Mouse (Mus musculus): Measurements from ENCODE around the gene Ces1e.
"Not testable (repeated sequence)": the region's sequence is repeated elsewhere in the genome, so short reads cannot be mapped to it uniquely, and the experiment has no call there.

Gene Ces1e

DNA sequence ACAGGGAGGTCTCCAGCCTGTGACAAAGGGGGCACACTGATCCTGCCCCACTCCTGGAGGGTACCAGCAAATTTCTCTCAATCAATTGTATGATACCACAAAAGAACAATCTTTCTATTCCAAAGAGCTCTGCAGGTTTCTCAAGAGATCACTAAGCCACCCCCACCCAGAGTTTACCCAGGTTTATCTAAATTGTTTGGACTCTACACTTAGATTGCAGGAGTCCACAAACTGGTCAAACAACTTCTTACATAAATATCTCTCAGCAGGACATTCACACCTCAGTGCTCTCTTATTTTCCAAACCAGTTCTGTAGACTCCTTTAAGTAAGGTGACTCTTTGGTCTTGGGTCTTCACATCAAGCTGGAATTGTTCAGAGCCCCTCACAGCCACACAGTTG, at the start of gene Ces1e:
Gene Ces1e, minus strand, starts transcription at position 174 of the 400 bp plus-strand sequence.
- in situ Hi-C loops (cut with MboI) = no loop called here

DNA sequence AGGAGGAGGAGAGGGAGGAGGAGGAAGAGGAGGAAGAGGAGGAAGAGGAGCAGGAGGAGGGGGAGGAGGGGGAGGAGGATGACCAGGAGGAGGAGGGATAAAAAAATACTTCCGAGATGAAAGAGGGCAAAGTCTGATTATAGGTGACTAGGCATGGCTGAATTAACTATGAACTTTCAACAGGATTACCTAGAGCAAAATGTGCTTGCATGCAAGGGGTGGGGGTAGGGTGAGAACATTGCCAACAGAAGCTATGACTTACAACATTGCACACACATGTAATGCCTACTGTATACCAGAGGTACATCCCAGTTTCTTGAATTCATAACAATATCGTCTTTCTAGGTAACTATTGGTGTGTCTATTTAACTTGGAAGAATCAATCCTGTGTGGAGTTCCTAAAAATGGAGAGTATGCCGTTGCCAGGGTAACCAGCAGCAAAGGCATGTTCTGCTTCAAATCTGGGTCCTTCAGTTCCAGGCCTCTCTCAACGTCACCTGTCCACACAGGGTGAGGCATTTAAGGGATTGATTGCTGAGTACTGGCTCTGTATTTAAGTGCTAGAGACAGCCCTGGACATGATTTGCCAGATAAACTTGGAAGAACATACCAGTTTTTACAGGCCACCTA, 48.9 kb upstream of the Ces1e start:
- in situ Hi-C loops (cut with MboI) = no loop called here

DNA sequence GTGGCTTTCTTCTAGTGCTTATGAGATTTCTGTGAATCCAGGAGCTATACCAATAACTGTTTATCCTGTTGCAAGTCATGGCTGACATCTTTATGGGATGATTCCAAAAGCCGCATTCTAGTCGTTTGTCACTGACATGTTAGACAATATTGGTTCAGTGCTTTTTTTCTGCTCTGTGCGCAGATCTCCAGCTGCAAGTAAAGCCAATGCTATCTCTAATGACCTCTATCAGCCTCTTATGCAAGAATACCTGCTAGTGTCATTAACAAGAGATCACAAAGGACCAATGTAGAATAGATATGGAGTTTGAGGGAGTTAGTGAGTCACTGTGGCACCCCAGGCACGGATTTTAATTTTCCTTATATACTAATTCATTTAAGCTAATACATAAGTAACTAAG, 45.2 kb upstream of the Ces1e start:
- in situ Hi-C loops (cut with MboI) = no loop called here

DNA sequence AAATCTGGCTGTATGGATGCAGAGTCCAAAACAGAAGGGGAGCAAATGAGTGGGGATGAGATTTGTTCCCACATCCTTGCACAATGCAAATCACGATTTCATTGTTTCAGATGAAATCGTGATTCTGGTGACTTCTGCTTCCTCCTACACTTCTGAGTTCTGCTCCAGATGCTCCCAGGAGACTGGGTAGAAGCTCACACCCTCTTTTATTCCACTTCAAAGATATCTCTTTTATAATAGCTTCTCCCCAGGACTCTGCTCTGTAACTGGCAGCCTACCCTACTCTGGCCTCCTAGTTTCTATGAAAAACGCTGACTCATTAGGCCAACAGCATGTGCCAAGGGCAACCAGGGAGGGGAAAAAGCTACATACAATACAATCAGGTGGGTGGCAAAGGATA, 43.9 kb upstream of the Ces1e start:
- in situ Hi-C loops (cut with MboI) = no loop called here

DNA sequence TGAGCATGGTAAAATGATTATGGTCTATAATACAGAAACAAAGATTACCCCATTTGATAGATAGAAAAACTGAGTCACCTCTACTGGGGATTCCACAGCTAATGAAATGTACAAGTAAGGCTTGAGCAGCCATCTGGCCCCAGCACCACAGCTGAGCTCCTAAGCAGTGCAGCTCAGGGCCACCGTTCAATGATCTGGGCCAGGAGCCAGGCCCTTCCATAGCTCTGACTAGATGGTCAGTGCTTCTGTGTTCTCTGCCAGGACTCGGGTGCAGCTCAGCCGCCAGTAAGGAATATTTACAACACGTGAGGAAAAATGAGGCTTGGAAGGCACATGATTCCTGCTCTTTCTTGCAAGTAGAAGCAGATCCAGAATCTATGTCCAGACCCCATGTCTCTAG, 43.3 kb upstream of the Ces1e start:
- in situ Hi-C loops (cut with MboI) = no loop called here

DNA sequence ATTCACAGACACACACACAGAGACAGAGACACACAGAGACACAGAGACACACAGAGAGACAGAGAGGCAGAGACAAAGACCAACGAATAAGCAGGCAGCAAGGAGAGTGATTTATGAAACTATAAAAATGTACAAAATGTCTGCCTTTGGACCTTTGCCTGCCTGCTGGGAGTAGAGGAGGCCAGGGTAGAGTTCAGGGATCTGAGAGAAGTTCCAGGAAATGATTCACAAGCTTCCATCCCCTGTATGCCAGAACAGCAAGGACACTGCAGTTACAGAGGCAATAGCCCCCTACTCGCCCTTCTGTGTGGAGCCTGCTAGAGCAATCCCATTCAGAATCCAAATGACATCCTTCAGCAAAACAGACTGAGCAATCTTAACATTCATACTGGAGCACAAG, 32.0 kb upstream of the Ces1e start:
- in situ Hi-C loops (cut with MboI) = no loop called here

DNA sequence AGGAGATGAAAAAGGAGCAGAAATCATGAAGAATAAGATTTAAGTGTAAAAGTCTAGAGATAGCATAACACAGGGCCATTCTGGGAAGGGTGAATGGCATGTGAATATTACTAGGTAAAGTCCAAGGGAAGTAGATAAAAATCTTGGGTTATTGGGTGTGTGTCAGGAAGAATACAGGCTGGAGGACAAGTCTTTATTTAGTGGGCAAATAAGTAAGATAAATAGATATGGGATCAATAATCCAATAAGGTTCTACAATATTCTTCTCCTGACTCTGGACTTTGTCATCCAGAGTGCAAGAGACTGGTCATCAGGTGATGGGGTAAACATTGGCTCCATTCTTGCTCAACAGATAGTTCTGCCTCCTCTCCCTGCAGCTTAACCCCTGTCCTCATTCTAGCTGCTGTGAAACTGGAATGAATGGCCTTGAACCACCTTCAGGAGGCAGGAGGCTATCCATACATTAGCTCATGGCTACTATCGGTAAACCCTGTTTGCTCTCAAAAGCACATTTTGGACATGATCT, 23.0 kb upstream of the Ces1e start:
- in situ Hi-C loops (cut with MboI) = no loop called here

DNA sequence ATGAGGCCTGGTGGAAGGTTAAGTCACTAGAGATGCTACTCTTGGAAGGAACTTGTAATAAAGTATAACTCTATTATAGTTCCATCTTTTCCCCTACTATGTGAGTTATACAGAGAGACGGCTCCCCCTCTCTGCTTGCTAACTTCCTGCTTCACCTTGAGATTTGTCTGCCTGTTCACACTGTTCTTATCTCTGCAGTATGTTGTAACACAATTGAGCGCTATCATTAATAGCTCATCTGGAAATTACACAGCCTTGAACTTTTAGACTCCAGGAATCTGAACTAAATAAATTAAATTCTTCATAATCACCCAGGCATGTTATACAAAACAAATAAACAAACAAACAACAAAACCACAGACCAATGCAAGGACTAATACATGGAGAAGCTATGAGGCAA, 16.6 kb upstream of the Ces1e start:
- in situ Hi-C loops (cut with MboI) = no loop called here

DNA sequence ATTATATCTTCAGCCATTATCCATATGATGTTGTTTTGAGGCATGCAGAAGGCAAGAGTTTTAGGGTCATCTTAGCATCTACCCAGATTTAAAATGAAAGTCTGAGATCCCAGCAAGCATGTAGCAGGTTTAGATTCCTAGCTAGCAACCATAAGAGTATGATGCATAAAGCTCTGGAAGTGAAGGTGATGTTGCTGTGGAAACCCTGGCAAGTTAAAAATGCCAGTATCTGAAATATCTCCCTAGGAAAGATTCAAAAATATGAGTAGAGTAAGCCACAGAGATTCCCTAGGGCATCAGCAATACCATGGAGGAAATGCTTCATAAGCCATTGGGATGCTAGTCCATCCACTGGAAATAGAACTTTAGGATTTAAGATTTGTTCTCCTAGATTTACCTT, 10.5 kb upstream of the Ces1e start:
- in situ Hi-C loops (cut with MboI) = no loop called here

DNA sequence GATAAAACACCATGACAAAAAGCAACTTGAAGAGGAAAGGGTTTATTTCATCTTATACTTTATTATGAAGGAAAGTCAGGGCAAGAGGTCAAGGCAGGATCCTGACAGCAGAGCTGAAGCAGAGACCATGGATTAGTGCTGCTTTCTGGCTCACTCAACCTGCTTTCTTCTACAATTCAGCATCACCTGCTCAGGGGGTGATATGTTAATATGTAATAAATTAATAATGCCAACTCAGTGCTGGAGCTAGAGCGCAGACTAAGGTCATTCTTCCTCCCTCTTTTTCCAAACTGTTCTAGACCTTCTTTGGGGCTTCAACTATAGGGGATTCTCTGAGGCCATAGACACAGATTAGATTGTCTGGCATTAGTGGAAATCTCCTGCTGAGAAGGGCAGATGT, 6.3 kb upstream of the Ces1e start:
- in situ Hi-C loops (cut with MboI) = no loop called here

DNA sequence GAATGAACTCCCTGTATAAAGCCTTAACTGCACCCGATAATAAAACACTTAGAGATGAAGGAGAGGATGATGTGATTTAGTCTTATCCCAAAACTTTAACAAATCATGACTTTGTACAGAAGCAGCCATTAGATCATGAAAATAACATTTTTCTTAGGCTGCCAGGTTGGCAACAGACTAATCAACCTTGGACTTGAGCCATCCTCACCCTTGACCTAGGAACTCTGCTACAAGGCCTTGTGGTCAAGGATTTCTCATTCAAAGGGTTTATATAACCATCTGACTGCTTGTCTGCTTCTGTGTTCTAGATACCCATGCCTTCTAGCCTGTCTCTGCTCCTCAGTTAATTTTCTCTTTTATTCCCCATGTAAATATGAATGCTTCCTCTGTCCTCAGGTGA, 5.3 kb upstream of the Ces1e start:
- in situ Hi-C loops (cut with MboI) = no loop called here

DNA sequence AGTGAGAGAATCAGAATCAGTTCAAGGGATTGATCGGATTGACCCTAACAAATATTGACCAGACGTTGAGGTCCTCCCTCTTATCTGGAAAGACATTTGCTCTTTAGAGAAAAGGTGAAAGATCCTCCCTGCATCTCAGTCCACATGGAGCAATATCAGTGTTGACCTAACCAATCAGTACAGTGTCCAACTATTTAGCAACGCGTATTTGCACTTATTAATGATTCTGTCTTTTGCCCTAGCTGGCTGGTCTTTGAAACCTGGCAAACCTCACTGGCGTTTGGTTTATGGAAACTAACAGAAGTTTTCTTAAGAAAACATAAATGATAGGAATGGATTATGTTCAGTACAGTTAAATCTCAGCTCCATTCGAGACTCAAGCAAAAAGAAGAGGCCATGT, 4.6 kb upstream of the Ces1e start:
- in situ Hi-C loops (cut with MboI) = no loop called here

DNA sequence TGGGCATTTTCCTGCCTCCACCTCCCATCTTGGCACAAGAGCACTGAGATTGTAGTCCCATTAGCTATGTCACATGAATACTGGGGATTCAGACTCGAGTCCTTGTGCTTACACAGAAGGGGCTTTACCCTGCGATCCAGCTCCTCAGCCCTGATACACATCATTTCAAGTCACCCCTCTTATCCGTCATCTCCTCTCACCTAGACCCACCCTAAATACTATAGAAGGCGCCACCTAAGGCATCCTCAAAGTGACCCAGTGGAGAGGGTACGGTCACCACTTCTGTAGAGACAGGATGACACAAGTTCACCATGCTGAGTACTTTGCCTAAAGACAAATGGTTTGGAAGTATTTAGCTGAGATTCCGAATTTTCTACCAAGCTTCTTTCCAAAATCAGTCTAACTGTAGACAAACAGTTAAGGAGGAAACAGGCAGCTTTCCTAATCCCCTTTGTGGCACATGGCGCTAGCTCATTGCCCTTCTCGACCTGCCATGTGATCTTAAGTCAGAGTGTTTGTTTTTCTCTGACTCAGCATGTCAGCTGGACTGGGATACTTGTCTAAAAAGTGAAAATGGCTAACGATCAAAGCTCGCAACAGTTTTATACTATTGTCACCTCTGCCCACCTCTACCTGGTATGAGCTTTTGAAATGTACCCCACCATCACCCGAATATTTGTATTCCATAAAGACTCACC, 597 bp downstream of the Ces1e start:
- in situ Hi-C loops (cut with MboI) = no loop called here

DNA sequence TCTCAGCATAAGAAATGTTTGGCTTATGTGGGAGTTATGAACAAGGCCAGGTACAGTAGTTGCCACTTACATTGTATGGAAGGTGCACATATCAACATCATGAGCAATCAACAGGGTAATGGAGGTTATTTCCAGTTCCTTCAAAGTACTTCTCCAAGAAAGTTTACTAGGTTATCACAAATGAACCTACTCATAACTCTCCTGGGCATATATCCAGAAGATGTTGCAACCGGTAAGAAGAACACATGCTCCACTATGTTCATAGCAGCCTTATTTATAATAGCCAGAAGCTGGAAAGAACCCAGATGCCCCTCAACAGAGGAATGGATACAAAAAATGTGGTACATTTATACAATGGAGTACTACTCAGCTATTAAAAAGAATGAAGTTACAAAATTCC, 2.9 kb downstream of the Ces1e start:
- in situ Hi-C loops (cut with MboI) = not testable (repeated sequence)

DNA sequence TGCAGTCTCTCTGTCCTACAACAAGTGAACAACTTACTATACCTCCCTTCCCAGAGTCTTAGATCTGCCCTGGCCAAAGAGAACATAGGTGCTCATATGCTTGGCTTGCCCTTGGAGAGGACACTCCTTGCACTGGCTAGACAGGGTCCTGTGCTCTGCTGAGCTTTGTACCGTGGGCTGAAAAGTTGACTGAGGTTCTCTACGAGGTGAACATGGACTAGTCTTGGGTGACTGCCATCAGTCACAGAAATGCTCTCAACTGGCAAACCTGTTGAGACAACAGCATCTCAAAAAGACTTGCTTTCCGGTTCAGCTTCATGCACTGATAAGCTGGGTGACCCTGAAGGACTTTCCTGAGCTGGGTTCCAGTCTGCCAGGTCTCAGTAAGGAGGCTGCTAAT, 7.5 kb downstream of the Ces1e start:
- in situ Hi-C loops (cut with MboI) = no loop called here

DNA sequence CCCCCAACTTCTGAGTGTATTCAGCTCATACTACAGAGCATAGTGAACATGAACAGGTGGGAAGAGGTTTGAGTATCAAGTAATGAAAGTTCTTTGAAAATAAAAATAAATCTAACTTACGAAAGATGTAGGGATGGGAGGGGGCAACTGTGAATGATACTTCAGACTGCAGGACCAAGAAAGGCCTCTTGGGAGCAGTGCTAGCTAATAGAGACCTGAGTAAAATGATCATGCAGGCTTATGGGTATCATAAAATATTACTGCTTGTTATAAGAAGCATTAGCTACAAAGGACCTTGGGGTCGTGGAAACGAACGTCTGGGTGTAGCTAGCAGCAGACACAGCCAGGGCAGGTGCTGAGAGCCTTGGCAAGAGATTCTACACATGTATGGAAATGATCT, 11.6 kb downstream of the Ces1e start:
- in situ Hi-C loops (cut with MboI) = no loop called here

DNA sequence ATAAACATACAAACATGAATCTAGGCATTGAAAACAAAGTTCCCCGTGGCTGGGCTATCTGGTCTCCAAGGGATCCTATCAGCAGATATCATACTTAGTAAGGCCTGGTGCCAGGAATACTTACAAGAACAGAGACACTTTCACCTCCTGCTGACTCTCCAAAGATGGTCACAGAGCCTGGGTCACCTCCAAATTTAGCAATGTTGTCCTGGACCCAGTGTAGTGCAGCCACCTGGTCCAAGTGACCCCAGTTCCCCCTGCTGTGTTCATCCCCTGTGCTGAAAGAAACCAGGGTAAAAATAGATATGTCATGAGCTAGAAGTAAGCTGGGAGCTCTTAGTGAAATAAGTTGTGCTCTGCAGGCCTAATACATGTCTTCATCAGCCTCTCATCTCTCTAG, 12.0 kb downstream of the Ces1e start:
- in situ Hi-C loops (cut with MboI) = no loop called here

DNA sequence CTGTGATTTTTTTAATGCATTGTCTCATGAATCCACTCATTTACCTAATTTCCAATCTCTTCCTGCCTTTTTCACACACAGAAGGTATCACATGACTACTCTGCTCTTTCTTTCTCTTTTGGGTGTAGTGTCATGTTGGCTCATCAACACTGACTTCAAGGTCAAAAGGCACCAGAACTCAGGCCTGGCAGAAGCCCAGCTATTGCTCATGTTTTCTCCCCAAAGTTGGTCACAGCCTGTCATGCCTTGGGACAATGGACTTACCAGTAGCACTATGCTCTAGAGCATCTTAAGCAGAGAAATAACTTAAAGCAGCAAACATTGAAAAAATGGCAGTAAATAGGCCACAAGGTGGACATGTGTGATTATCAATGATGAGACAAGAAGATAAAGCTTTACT, 18.3 kb downstream of the Ces1e start:
- in situ Hi-C loops (cut with MboI) = no loop called here

DNA sequence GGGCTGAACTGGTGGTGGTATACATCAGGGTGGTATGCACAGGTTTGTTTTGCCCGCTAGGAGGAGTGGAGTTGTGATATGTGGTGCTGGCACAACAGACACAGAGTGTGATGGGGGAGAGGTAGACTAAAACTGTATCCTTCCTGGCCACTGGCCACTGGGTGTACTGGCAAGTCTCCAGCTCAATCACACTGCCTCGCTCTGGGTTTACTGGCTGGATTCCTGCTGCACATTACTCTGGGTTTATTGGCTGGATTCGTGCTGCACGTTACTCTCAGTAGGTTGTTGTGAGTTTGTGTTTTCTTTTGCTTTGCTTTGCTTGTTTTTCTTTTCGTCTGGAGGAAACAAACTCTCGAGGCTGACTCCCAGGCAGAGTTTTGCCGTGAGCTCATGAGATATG, 30.3 kb downstream of the Ces1e start:
- in situ Hi-C loops (cut with MboI) = not testable (repeated sequence)

DNA sequence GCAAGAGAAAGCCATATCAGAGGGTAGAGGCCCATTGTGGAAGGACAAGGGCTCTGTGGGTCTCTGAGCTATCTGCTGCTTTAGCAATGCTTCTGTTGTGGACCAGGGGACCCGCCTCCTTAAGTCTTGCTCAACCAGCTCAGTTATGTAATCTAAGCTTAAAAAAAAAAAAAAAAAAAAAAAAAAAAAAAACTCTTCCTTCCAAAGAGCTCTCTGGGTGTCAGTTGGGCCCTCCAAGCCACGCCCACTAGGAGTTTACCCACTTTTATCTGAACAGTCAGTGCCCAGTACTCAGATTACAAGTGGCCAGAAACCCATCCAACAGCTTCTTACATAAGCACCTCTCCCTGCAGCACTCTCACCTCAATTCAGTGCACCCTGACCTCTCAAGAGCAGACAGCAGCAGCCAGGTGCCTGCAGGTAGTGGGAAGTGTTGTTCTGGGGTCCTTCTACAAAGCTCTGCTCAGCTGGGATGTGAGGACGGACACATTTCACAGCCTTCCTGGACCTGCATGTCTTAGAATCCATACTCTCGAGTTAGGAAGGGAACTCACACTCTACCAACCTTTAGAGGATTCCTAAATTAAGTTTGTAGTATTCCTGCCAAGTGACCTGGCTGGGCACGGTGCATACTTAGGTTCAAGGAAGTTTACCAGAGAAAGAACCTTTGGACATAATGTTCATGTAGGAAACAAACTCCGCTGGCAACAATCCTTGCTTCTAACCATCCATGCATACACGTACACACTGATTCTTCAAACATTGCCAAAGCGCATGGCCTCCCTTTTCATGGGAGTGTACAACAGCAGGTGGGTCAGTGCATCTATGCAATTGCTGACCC, 31.5 kb downstream of the Ces1e start, which contains the start of gene Ces1d:
Gene Ces1d, minus strand, starts transcription at position 154 of the 841 bp plus-strand sequence.
- in situ Hi-C loops (cut with MboI) = no loop called here

DNA sequence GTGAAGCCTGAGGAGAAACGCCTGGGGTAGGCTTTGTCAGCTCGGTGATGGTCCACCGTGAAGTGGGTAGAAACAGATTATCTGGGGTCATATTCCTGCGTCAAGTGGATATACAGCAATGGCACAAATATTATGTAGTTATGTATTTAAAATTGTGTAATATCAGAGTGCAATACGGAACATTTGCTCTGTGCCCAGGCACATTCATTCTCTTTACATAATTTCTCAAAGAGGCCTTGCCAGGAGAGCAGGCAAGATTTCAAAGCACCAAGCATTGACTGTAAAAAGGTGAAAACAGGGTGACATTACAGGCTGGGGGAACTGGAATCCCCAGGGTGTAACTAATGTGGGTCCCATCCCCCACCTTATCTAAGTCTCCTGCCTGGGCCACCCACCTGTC, 33.0 kb downstream of the Ces1e start:
- in situ Hi-C loops (cut with MboI) = no loop called here

DNA sequence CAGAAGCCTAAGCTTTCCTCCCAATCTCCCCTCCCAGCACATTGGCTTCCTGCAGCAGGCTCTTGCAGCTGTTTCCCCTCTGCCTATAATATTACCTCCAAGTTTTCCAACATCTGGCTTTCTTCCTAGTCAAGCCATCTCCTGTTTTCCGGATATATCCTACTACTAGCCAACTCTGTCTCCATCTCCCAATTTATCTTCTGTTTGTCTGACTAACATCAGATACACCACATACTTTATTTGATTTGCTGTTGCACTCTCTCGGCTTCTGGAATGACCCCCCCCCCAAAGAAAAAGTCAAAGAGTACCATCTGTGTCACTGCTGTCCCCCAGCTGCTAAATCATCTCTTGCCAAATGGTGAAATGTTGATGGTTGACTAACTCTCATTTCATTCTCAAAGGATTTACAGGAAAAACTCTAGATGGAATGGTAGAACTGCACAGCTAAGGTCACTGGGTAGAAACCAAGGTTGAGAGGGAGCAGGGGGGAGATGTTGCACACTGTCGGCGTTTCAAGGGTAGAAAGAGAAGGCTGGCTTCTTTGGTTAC, 48.8 kb downstream of the Ces1e start:
- in situ Hi-C loops (cut with MboI) = no loop called here
